Mouse (Mus musculus) heart, embryonic 14.5 days (tissue): ENCODE data around the gene Ccdc183. TPM values are rescaled to one million over a fixed set of nuclear protein-coding genes. Genes with fewer than 3 reads are reported as not detected.

Source experiments
- ATAC-seq: fragments of 200-750 bp; cut with Nextera tagmentation; 2 replicates; pipeline ENCODE4 v1.8.0; 2017; ENCODE audit warnings: low read depth, moderate TSS enrichment; ENCODE audit not compliant: insufficient number of reproducible peaks, insufficient read depth, low FRiP score
- H3K27ac ChIP-seq, 2 experiments: fragments of 200-500 bp in 1 of 2; fragments of 300-500 bp in 1 of 2; sonication (generic) in 1 of 2; replicated peaks in 1 of 2; 2 replicates each; pipeline ENCODE4 v1.5.1; 2012 to 2014; ENCODE audit warnings: low read depth in 2 of 2, low read length in 2 of 2, control low read depth in 1 of 2, mild to moderate bottlenecking in 1 of 2, mixed read lengths in 1 of 2; ENCODE audit not compliant: control insufficient read depth in 1 of 2, insufficient read depth in 1 of 2
- H3K27me3 ChIP-seq: fragments of 300-500 bp; sonication (generic); 2 replicates; pipeline ENCODE4 v1.6.1; 2014; ENCODE audit warnings: mild to moderate bottlenecking, low read length, control low read depth; ENCODE audit not compliant: control insufficient read depth, insufficient read depth
- H3K36me3 ChIP-seq: fragments of 300-500 bp; sonication (generic); 2 replicates; pipeline ENCODE4 v1.6.1; 2014; ENCODE audit warnings: mild to moderate bottlenecking, control low read depth, low read length, mixed read lengths; ENCODE audit not compliant: control insufficient read depth, insufficient read depth
- H3K4me1 ChIP-seq, 2 experiments: fragments of 200-500 bp in 1 of 2; fragments of 300-500 bp in 1 of 2; sonication (generic) in 1 of 2; 2 replicates each; pipeline ENCODE4 v1.6.1; 2012 to 2014; ENCODE audit warnings: low read length in 2 of 2, control low read depth in 1 of 2, mixed read lengths in 1 of 2; ENCODE audit not compliant: control insufficient read depth in 2 of 2, insufficient read depth in 2 of 2
- H3K4me2 ChIP-seq: fragments of 300-500 bp; sonication (generic); 2 replicates; pipeline ENCODE4 v1.6.1; 2014; ENCODE audit warnings: mild to moderate bottlenecking, low read length
- H3K4me3 ChIP-seq, 2 experiments: fragments of 200-500 bp in 1 of 2; fragments of 300-500 bp in 1 of 2; sonication (generic) in 1 of 2; 2 replicates each; pipeline ENCODE4 v1.5.1; 2012 to 2014; ENCODE audit warnings: low read length in 2 of 2, mild to moderate bottlenecking in 2 of 2, control low read depth in 1 of 2, low read depth in 1 of 2, moderate library complexity in 1 of 2; ENCODE audit not compliant: control insufficient read depth in 1 of 2, insufficient read depth in 1 of 2
- H3K9ac ChIP-seq: fragments of 300-500 bp; sonication (generic); 2 replicates; pipeline ENCODE4 v1.6.1; 2014; ENCODE audit warnings: mild to moderate bottlenecking, low read length
- H3K9me3 ChIP-seq: fragments of 300-500 bp; sonication (generic); 2 replicates; pipeline ENCODE4 v1.6.1; 2016; ENCODE audit warnings: low read length, control low read depth; ENCODE audit not compliant: control insufficient read depth
- WGBS: fragments of 180-500 bp; shearing (Covaris S2); extraction: QIAGEN DNeasy Blood & Tissue Kit; methylation state at CpG from one replicate; pipeline ENCODE4 v1.1.7; 2014; 5-methylcytosine and 5-hydroxymethylcytosine counted together
- polyA plus RNA-seq: library from polyadenylated mRNA; unstranded; fragments of >200 nt; fragmentation: Nextera tagmentation; extraction: Ambion mirVana; gene quantifications from 2 replicates; pipeline ENCODE4 v1.2.1, GENCODE M21; 2014

The Ccdc183 gene
- polyA plus RNA-seq, 1 experiment from 2014 or later = 0.07 TPM

GRCm38 (mm10) chr2:25656691-25657090, 39.2 kb upstream of the Ccdc183 start:
- Histone ChIP-seq H3K4me2 (no peak overlapping the region), H3K4me1 (no peaks in the 10 kb centered on the region), H3K27ac (no peak overlapping the region), H3K4me3 (no peak overlapping the region), H3K36me3 (no peaks in the 10 kb centered on the region), H3K9me3 (no peaks in the 10 kb centered on the region), H3K27me3 (0 out of 2 replicates have a peak, but pooled peaks cover 4% of the 10 kb centered on the region), H3K9ac (no peak overlapping the region)
- no peak for ATAC-seq
- WGBS = 78% methylated on average over 4 of the region's 4 CpGs

- Histone ChIP-seq H3K9ac (no peak overlapping the region), H3K27ac (no peak overlapping the region), H3K9me3 (no peaks in the 10 kb centered on the region), H3K27me3 (0 out of 2 replicates have a peak, but pooled peaks cover 4% of the 10 kb centered on the region), H3K4me1 (no peaks in the 10 kb centered on the region), H3K4me2 (no peak overlapping the region), H3K4me3 (no peak overlapping the region), H3K36me3 (no peaks in the 10 kb centered on the region)
- 63% methylated on average over 1 of the region's 1 CpGs for WGBS
- no peak for ATAC-seq
Measured at GRCm38 (mm10) chr2:25654502-25654901, 37.0 kb upstream of the Ccdc183 start.

GRCm38 (mm10) chr2:25652902-25653301, 35.4 kb upstream of the Ccdc183 start, which contains the start of gene Lcn8:
Lcn8 (plus strand) TSS chr2:25653120.
- no peak within 1 kb of the TSS for H3K9ac ChIP-seq
- H3K36me3 ChIP-seq = no peaks in the 10 kb centered on the region
- no peaks in the 10 kb centered on the region for H3K4me1 ChIP-seq
- no peak for ATAC-seq
- no peak within 1 kb of the TSS for H3K27ac ChIP-seq
- H3K9me3 ChIP-seq = no peaks in the 10 kb centered on the region
- H3K27me3 ChIP-seq = 0 out of 2 replicates have a peak, but pooled peaks cover 4% of the 10 kb centered on the region
- WGBS = 73% methylated on average over 2 of the region's 2 CpGs
- no peak within 1 kb of the TSS for H3K4me2 ChIP-seq
- no peak within 1 kb of the TSS for H3K4me3 ChIP-seq

- Histone ChIP-seq H3K9ac (no peak overlapping the region), H3K27me3 (no peaks in the 10 kb centered on the region), H3K4me1 (no peaks in the 10 kb centered on the region), H3K36me3 (no peaks in the 10 kb centered on the region), H3K9me3 (no peaks in the 10 kb centered on the region), H3K4me2 (no peak overlapping the region), H3K4me3 (no peak overlapping the region), H3K27ac (no peak overlapping the region)
- 17% methylated on average over 6 of the region's 6 CpGs for WGBS
- ATAC-seq = no peak
Measured at GRCm38 (mm10) chr2:25639890-25640289, 22.4 kb upstream of the Ccdc183 start.

- H3K4me2 ChIP-seq = no peak overlapping the region
- H3K27ac ChIP-seq = no peak overlapping the region
- H3K4me1 ChIP-seq = no peaks in the 10 kb centered on the region
- H3K4me3 ChIP-seq = no peak overlapping the region
- no peaks in the 10 kb centered on the region for H3K9me3 ChIP-seq
- no peak for ATAC-seq
- H3K27me3 ChIP-seq = no peaks in the 10 kb centered on the region
- no peak overlapping the region for H3K9ac ChIP-seq
- H3K36me3 ChIP-seq = no peaks in the 10 kb centered on the region
- 52% methylated on average over 1 of the region's 1 CpGs for WGBS
Measured at GRCm38 (mm10) chr2:25634046-25634445, 16.6 kb upstream of the Ccdc183 start.

GRCm38 (mm10) chr2:25633616-25634015, 16.1 kb upstream of the Ccdc183 start:
- Histone ChIP-seq H3K4me1 (no peaks in the 10 kb centered on the region), H3K9me3 (no peaks in the 10 kb centered on the region), H3K9ac (no peak overlapping the region), H3K27me3 (no peaks in the 10 kb centered on the region), H3K4me3 (no peak overlapping the region), H3K27ac (no peak overlapping the region), H3K4me2 (no peak overlapping the region), H3K36me3 (no peaks in the 10 kb centered on the region)
- 65% methylated on average over 3 of the region's 3 CpGs for WGBS
- no peak for ATAC-seq

GRCm38 (mm10) chr2:25628738-25629137, 11.3 kb upstream of the Ccdc183 start:
- WGBS = 54% methylated on average over 4 of the region's 4 CpGs
- ATAC-seq = no peak
- H3K4me1 ChIP-seq = no peaks in the 10 kb centered on the region

GRCm38 (mm10) chr2:25627811-25628210, 10.3 kb upstream of the Ccdc183 start, which contains the start of gene Fcna:
Fcna (minus strand) TSS chr2:25628030.
- ATAC-seq = no peak
- Histone ChIP-seq H3K9ac (no peak within 1 kb of the TSS), H3K4me1 (no peaks in the 10 kb centered on the region), H3K27ac (no peak within 1 kb of the TSS), H3K27me3 (no peaks in the 10 kb centered on the region), H3K36me3 (no peaks in the 10 kb centered on the region), H3K4me2 (no peak within 1 kb of the TSS), H3K4me3 (no peak within 1 kb of the TSS), H3K9me3 (no peaks in the 10 kb centered on the region)
- 70% methylated on average over 6 of the region's 6 CpGs for WGBS

More at GRCm38 (mm10) chr2:25628738-25629137, 11.3 kb upstream of the Ccdc183 start:
- no peak overlapping the region for H3K9ac ChIP-seq
- no peaks in the 10 kb centered on the region for H3K36me3 ChIP-seq
- no peak overlapping the region for H3K4me3 ChIP-seq
- no peaks in the 10 kb centered on the region for H3K9me3 ChIP-seq
- H3K27ac ChIP-seq = no peak overlapping the region
- H3K4me2 ChIP-seq = no peak overlapping the region
- H3K27me3 ChIP-seq = no peaks in the 10 kb centered on the region
